Mouse (Mus musculus): ENCODE measurements around the gene Ceacam9. TPM values are rescaled to one million over a fixed set of nuclear protein-coding genes. Genes with fewer than 3 reads are reported as not detected.

Ceacam9 gene
- polyA plus RNA-seq, 1 experiment from 2014 or later, result not detected

DNA sequence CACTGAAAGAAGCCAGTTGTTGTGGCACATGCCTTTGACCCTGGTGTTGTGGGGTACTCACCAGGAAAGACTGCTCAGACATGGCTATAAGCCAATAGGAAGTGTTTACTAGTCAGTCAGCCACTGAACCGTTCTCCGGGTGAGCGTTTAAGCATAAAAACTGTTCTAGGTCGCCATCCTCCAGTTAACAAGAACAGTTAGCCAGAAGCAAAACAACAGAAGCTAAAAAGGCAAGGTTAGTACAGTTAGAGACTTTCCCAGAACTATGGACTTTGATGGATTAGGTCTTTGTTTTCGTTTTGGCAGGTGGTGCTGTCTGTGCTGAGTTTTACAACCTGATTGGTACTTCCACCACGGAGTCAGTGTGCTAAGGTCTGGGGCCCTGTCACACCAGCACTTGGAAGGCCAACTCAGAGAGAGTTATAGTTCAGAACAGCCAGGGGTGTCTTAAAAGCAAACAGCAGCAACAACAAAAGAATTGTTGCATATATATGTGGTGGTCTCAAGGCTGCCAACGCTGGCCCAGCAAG lies 10.2 kb downstream of the Ceacam9 start:
- no peaks in the 10 kb centered on the region for H3K27me3 ChIP-seq (ENCODE audit: control insufficient read depth, insufficient read depth, low read length)
- no peaks in the 10 kb centered on the region for H3K9me3 ChIP-seq (replicated peaks; ENCODE audit: control insufficient read depth, low read length)
- no peak overlapping the region for H3K27ac ChIP-seq (ENCODE audit: low read length)
- H3K36me3 ChIP-seq (ENCODE audit: control insufficient read depth, insufficient read depth, low read length), result no peaks in the 10 kb centered on the region
- H3K4me3 ChIP-seq (replicated peaks; ENCODE audit: low read length), result no peak overlapping the region
- no peak for ATAC-seq (ENCODE audit: insufficient read depth, low FRiP score)
- peaks cover 7% of the 10 kb centered on the region; the same call in 1 of the 2 replicates for H3K4me1 ChIP-seq (ENCODE audit: control insufficient read depth, insufficient read depth, low read length)
- no peak overlapping the region for H3K4me2 ChIP-seq (ENCODE audit: low read depth, low read length)
- WGBS, result 43% methylated on average over 7 of the region's 7 CpGs
- H3K9ac ChIP-seq (ENCODE audit: low read length), result no peak overlapping the region

DNA sequence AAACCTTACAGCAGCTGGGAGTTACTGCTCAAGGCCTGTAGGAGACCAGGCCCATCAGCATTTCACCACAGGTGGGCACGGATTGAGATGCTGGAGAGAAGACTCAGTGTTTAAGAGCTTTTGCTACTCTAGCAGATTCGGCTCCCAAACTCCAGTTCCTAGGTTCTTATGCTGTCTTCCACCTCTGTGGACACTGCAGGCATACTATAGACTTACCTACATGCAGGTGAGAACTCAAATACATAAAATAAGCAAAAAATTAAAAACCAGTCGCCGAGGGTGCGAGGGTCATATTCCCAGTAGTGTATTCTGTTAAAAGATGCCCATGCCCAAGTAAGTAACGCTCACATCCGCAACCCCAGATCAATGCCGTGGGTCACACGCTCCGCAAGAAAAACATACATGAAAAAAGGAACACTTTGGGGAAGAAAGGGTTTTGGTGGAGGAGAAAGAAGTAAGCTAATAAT lies 15.9 kb downstream of the Ceacam9 start:
- Histone ChIP-seq H3K27me3 (ENCODE audit: control insufficient read depth, insufficient read depth, low read length) (no peaks in the 10 kb centered on the region), H3K9me3 (replicated peaks; ENCODE audit: control insufficient read depth, low read length) (no peaks in the 10 kb centered on the region), H3K4me3 (replicated peaks; ENCODE audit: low read length) (peak overlapping the region; percentile 93), H3K4me2 (ENCODE audit: low read depth, low read length) (peak overlapping the region; percentile 40), H3K27ac (ENCODE audit: low read length) (no peak overlapping the region), H3K9ac (ENCODE audit: low read length) (peak overlapping the region; percentile 4), H3K36me3 (ENCODE audit: control insufficient read depth, insufficient read depth, low read length) (no peaks in the 10 kb centered on the region), H3K4me1 (ENCODE audit: control insufficient read depth, insufficient read depth, low read length) (peaks cover 13% of the 10 kb centered on the region)
- ATAC-seq (ENCODE audit: insufficient read depth, low FRiP score), result no peak
- 39% methylated on average over 10 of the region's 10 CpGs for WGBS

DNA sequence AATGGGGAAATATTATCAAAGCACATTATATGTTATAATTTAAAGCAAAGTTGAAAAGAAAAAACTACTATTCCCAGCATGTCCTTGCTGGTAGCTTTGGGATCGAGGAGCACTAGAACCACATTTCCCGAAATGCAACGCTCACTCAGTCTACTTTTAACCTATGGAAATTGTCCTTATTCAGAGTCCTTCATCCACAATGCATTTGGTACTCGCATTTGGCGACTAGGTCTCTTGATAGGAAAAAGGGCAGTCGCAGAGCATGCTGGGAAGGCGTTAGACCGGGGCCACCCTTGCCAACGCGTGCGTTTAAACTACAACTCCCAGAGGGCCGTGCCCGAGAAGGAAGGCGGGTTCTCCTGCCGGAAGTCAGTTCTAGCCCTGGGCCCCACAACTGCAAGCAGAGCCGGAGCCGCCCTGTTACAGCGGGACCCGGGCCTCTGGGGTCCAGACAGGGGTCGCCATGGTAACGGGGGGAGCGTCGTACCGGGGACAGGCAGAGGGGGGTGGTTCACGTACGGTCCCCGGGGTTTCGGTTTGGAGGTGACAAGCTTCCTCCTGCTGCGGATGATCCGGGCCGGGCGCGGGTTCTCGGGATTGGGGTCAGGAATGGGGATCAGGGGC lies 16.5 kb downstream of the Ceacam9 start, which contains the start of gene Ap2s1:
Gene Ap2s1 (plus strand): TSS at position 338 of the 624 bp plus-strand sequence.
- peak within 1 kb of the TSS; percentile 92 for H3K9ac ChIP-seq (ENCODE audit: low read length)
- peak within 1 kb of the TSS; percentile 66 for H3K27ac ChIP-seq (ENCODE audit: low read length)
- peak within 1 kb of the TSS; percentile 93 for H3K4me3 ChIP-seq (replicated peaks; ENCODE audit: low read length)
- under 1% methylated on average over 34 of the region's 34 CpGs for WGBS
- no peaks in the 10 kb centered on the region for H3K36me3 ChIP-seq (ENCODE audit: control insufficient read depth, insufficient read depth, low read length)
- peak; percentile 96 for ATAC-seq (ENCODE audit: insufficient read depth, low FRiP score)
- no peaks in the 10 kb centered on the region for H3K27me3 ChIP-seq (ENCODE audit: control insufficient read depth, insufficient read depth, low read length)
- no peaks in the 10 kb centered on the region for H3K9me3 ChIP-seq (replicated peaks; ENCODE audit: control insufficient read depth, low read length)
- H3K4me1 ChIP-seq (ENCODE audit: control insufficient read depth, insufficient read depth, low read length), result peaks cover 13% of the 10 kb centered on the region
- peak within 1 kb of the TSS; percentile 97 for H3K4me2 ChIP-seq (ENCODE audit: low read depth, low read length)

DNA sequence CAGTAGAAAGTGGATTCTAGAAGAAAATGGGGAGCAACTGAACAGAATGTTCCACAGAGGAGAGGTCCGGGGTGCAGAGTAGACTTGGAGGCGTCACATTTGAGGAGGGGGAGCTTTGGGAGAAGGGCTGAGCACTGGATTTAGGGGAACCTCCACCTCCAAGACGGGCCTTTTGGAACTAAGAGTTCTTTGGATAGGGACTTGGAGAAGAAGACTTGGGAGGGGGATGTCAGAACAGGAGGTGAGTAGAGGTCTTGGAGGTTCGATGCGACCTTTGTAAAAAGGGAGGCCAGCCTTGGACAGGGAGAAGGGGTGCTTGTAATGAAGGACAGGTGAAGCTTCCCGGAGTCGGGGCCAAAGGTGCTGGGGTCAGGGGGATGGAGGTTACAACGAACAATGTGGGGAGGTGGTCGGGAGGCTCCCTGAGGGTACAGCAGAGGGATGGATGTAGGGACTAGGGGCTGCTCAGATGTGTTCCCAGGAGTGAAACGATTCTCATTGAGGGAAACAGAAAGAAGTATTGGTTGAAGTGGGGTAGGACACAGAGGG lies 17.4 kb downstream of the Ceacam9 start:
- no peaks in the 10 kb centered on the region for H3K27me3 ChIP-seq (ENCODE audit: control insufficient read depth, insufficient read depth, low read length)

DNA sequence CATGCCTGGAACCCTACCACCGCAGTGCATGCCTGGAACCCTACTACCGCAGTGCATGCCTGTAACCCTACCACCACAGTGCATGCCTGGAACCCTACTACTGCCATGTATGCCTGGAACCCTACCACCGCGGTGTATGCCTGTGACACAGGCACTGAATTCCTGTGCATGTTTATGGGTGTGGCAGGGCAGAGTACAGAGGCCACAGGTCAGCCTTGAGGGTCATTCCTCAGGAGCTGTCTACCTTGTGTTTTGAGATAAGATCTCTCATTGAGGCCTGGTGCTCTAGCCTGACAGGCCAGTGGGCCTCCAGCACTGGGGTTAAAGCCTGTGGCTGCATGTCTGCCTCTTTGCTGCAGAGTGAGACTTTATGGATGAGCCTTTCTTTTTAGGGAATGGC lies 23.6 kb downstream of the Ceacam9 start:
- H3K9ac ChIP-seq (ENCODE audit: low read length), result no peak overlapping the region
- H3K4me1 ChIP-seq (ENCODE audit: control insufficient read depth, insufficient read depth, low read length), result no peaks in the 10 kb centered on the region
- H3K9me3 ChIP-seq (replicated peaks; ENCODE audit: control insufficient read depth, low read length), result no peaks in the 10 kb centered on the region
- no peak overlapping the region for H3K27ac ChIP-seq (ENCODE audit: low read length)
- H3K36me3 ChIP-seq (ENCODE audit: control insufficient read depth, insufficient read depth, low read length), result peaks cover 12% of the 10 kb centered on the region; the same call in 1 of the 2 replicates
- peak; percentile 19; the same call in 1 of the 2 replicates for ATAC-seq (ENCODE audit: insufficient read depth, low FRiP score)
- H3K27me3 ChIP-seq (ENCODE audit: control insufficient read depth, insufficient read depth, low read length), result no peaks in the 10 kb centered on the region
- no peak overlapping the region for H3K4me3 ChIP-seq (replicated peaks; ENCODE audit: low read length)
- no peak overlapping the region for H3K4me2 ChIP-seq (ENCODE audit: low read depth, low read length)
- 72% methylated on average over 4 of the region's 4 CpGs for whole genome bisulfite sequencing

More for the DNA sequence above, 17.4 kb downstream of the Ceacam9 start:
- no peaks in the 10 kb centered on the region for H3K9me3 ChIP-seq (replicated peaks; ENCODE audit: control insufficient read depth, low read length)
- 51% methylated on average over 10 of the region's 10 CpGs for WGBS
- no peak for ATAC-seq (ENCODE audit: insufficient read depth, low FRiP score)
- peak overlapping the region; percentile 92 for H3K9ac ChIP-seq (ENCODE audit: low read length)
- H3K27ac ChIP-seq (ENCODE audit: low read length), result 0 out of 2 replicates have a peak overlapping the region, but pooled peaks have one; percentile 66
- H3K36me3 ChIP-seq (ENCODE audit: control insufficient read depth, insufficient read depth, low read length), result peaks cover 8% of the 10 kb centered on the region; the same call in 1 of the 2 replicates
- H3K4me2 ChIP-seq (ENCODE audit: low read depth, low read length), result peak overlapping the region; percentile 97
- peak overlapping the region; percentile 93 for H3K4me3 ChIP-seq (replicated peaks; ENCODE audit: low read length)
- peaks cover 13% of the 10 kb centered on the region for H3K4me1 ChIP-seq (ENCODE audit: control insufficient read depth, insufficient read depth, low read length)

DNA sequence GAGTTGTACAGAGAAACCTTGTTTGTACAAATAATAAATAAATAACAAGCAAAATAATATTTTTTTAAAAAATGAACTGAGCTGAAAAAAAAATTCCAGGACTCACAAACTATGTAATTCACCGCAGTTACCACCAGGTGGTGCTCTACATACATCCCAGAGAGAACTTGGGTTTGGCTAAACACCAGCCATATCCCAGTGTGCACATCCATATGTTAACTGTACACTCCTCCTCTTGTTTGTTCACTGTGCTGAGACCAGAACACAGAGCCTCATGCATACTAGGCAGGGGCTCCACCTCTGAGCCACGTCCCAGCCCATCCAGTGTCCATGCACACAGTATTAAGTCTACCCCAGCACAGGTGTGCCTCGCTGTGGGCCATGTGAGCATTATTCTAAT lies 24.4 kb downstream of the Ceacam9 start:
- ATAC-seq (ENCODE audit: insufficient read depth, low FRiP score), result peak; percentile 44; the same call in 1 of the 2 replicates
- WGBS, result 56% methylated on average over 3 of the region's 3 CpGs
- H3K36me3 ChIP-seq (ENCODE audit: control insufficient read depth, insufficient read depth, low read length), result peaks cover 12% of the 10 kb centered on the region; the same call in 1 of the 2 replicates

DNA sequence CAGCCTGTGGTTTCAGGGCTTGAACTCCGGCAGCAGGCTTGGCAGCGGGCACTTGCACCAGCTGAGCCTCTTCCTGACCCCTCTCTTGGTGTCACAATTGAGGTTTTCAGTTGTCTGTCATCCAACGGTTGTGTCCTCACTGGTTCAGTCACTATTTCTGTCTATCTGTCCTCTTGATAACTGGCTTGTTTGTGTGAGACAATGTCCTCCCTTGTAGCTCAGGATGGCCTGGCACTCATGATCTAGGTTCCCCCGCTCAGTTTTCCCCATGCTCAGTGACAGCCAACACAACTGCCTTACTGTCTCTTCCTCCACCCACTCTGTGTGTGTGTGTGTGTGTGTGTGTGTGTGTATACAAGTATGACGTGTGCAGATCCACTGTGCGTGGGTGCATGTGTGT lies 25.9 kb downstream of the Ceacam9 start:
- H3K36me3 ChIP-seq (ENCODE audit: control insufficient read depth, insufficient read depth, low read length), result peaks cover 12% of the 10 kb centered on the region; the same call in 1 of the 2 replicates
- no peak overlapping the region for H3K9ac ChIP-seq (ENCODE audit: low read length)
- no peaks in the 10 kb centered on the region for H3K27me3 ChIP-seq (ENCODE audit: control insufficient read depth, insufficient read depth, low read length)
- ATAC-seq (ENCODE audit: insufficient read depth, low FRiP score), result no peak
- 88% methylated on average over 6 of the region's 6 CpGs for WGBS
- no peak overlapping the region for H3K27ac ChIP-seq (ENCODE audit: low read length)
- no peaks in the 10 kb centered on the region for H3K9me3 ChIP-seq (replicated peaks; ENCODE audit: control insufficient read depth, low read length)
- H3K4me2 ChIP-seq (ENCODE audit: low read depth, low read length), result no peak overlapping the region
- no peak overlapping the region for H3K4me3 ChIP-seq (replicated peaks; ENCODE audit: low read length)
- H3K4me1 ChIP-seq (ENCODE audit: control insufficient read depth, insufficient read depth, low read length), result no peaks in the 10 kb centered on the region

More for the DNA sequence above, 24.4 kb downstream of the Ceacam9 start:
- H3K9me3 ChIP-seq (replicated peaks; ENCODE audit: control insufficient read depth, low read length), result no peaks in the 10 kb centered on the region
- no peak overlapping the region for H3K27ac ChIP-seq (ENCODE audit: low read length)
- no peak overlapping the region for H3K4me3 ChIP-seq (replicated peaks; ENCODE audit: low read length)
- H3K9ac ChIP-seq (ENCODE audit: low read length), result no peak overlapping the region
- no peaks in the 10 kb centered on the region for H3K27me3 ChIP-seq (ENCODE audit: control insufficient read depth, insufficient read depth, low read length)
- no peak overlapping the region for H3K4me2 ChIP-seq (ENCODE audit: low read depth, low read length)
- H3K4me1 ChIP-seq (ENCODE audit: control insufficient read depth, insufficient read depth, low read length), result no peaks in the 10 kb centered on the region

DNA sequence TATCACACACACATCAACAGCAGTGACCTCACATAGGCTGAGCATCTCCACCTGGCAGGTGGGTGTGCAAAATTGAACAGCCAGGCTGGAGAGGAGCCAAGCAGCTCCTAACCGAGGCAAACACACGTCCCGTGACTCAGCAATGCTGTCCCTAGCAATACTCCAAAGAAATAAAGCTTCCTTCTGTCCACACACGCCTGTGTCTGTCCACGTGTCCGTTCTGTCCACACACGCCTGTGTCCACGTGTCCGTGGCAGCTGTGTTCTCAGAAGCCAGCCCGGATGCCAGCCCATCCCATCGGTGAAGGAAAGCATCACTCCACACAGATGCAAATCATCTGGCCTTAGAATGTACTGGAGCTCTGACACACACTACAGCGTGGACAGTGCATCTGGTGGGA lies 30.3 kb downstream of the Ceacam9 start:
- H3K9me3 ChIP-seq (replicated peaks; ENCODE audit: control insufficient read depth, low read length), result no peaks in the 10 kb centered on the region
- ATAC-seq (ENCODE audit: insufficient read depth, low FRiP score), result no peak
- no peak overlapping the region for H3K4me2 ChIP-seq (ENCODE audit: low read depth, low read length)
- H3K4me3 ChIP-seq (replicated peaks; ENCODE audit: low read length), result no peak overlapping the region
- H3K27me3 ChIP-seq (ENCODE audit: control insufficient read depth, insufficient read depth, low read length), result no peaks in the 10 kb centered on the region
- no peaks in the 10 kb centered on the region for H3K36me3 ChIP-seq (ENCODE audit: control insufficient read depth, insufficient read depth, low read length)
- no peak overlapping the region for H3K27ac ChIP-seq (ENCODE audit: low read length)
- WGBS, result 75% methylated on average over 12 of the region's 12 CpGs
- no peak overlapping the region for H3K9ac ChIP-seq (ENCODE audit: low read length)
- no peaks in the 10 kb centered on the region for H3K4me1 ChIP-seq (ENCODE audit: control insufficient read depth, insufficient read depth, low read length)

DNA sequence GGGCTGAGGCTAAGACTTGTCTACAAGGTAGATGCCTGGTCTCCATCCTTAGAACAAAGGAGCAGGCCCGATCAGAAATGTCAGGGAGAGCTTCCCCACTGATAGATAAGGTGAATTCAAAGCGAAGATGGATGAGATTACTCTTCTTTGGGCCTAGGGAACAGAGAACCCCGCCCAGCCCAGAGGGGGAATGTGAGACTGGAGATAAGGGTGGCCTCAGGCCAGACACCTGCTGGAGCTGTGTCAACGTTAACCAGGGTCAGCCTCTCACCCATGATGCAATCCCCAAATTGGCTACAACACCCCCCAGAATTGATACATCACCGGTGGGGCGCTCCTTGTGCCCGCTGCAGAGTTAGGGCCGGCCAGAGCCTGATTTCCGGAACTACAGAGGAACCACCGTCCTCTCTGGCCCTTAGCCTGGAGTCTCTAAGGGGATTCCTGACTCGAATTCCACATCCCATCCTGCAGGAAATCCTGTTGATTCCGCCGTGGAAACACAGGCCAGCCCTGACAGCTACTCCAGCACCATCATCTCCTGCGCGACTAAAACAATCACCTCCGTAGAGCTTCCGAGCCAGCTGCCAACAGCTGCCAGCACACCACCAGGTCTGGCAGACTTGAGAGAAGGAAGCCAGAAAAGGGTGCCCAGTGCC lies 33.8 kb downstream of the Ceacam9 start:
- H3K36me3 ChIP-seq (ENCODE audit: control insufficient read depth, insufficient read depth, low read length), result no peaks in the 10 kb centered on the region
- H3K4me1 ChIP-seq (ENCODE audit: control insufficient read depth, insufficient read depth, low read length), result peaks cover 8% of the 10 kb centered on the region; the same call in 1 of the 2 replicates
- H3K9me3 ChIP-seq (replicated peaks; ENCODE audit: control insufficient read depth, low read length), result no peaks in the 10 kb centered on the region
- ATAC-seq (ENCODE audit: insufficient read depth, low FRiP score), result no peak
- WGBS, result 46% methylated on average over 17 of the region's 17 CpGs
- no peak overlapping the region for H3K9ac ChIP-seq (ENCODE audit: low read length)
- no peak overlapping the region for H3K4me3 ChIP-seq (replicated peaks; ENCODE audit: low read length)
- H3K27me3 ChIP-seq (ENCODE audit: control insufficient read depth, insufficient read depth, low read length), result no peaks in the 10 kb centered on the region
- H3K4me2 ChIP-seq (ENCODE audit: low read depth, low read length), result no peak overlapping the region
- no peak overlapping the region for H3K27ac ChIP-seq (ENCODE audit: low read length)

Data from stomach, embryonic 16.5 days (tissue).